Mouse (Mus musculus) liver, embryonic 14.5 days (tissue): ENCODE data around the gene Epm2a. TPM values are rescaled to one million over a fixed set of nuclear protein-coding genes. Genes with fewer than 3 reads are reported as not detected.
A peak's percentile ranks its signal among the peaks of the same experiment; 100 is the strongest.
"Not testable (repeated sequence)": the region's sequence is repeated elsewhere in the genome, so short reads cannot be mapped to it uniquely, and the experiment has no call there.

Experiments
- ATAC-seq: fragments of 200-750 bp; cut with Nextera tagmentation; 2 replicates; pipeline ENCODE4 v1.8.0; 2017; ENCODE audit warnings: moderate number of reproducible peaks, mild to moderate bottlenecking, moderate library complexity; ENCODE audit not compliant: insufficient read depth
- DNase-seq, 3 experiments: peaks; one replicate each; pipeline ENCODE4 v3.0.0-alpha.2; 2012 to 2013; ENCODE audit warnings: low read depth in 3 of 3, low spot score in 3 of 3
- H3K27ac ChIP-seq: fragments of 300-500 bp; sonication (generic); 2 replicates; pipeline ENCODE4 v1.5.1; 2014; ENCODE audit warnings: moderate library complexity, mild to moderate bottlenecking, control low read depth, inconsistent platforms
- H3K27me3 ChIP-seq: fragments of 300-500 bp; sonication (generic); 2 replicates; pipeline ENCODE4 v1.6.1; 2014; ENCODE audit warnings: mild to moderate bottlenecking, low read length, moderate library complexity; ENCODE audit not compliant: control insufficient read depth, insufficient read depth
- H3K36me3 ChIP-seq: fragments of 300-500 bp; sonication (generic); replicated peaks from 2 replicates; pipeline ENCODE4 v1.6.1; 2014; ENCODE audit warnings: low read depth; ENCODE audit not compliant: control insufficient read depth, insufficient read depth
- H3K4me1 ChIP-seq, 2 experiments: fragments of 200-500 bp in 1 of 2; fragments of 300-500 bp in 1 of 2; sonication (generic) in 1 of 2; replicated peaks; 2 replicates each; pipeline ENCODE4 v1.6.1; 2012 to 2014; ENCODE audit warnings: antibody characterized with exemption in 1 of 2, inconsistent platforms in 1 of 2, low read length in 1 of 2; ENCODE audit not compliant: control insufficient read depth in 2 of 2, insufficient read depth in 2 of 2
- H3K4me2 ChIP-seq: fragments of 300-500 bp; sonication (generic); 2 replicates; pipeline ENCODE4 v1.6.1; 2014; ENCODE audit warnings: low read depth, mild to moderate bottlenecking, control low read depth, moderate library complexity
- H3K4me3 ChIP-seq, 2 experiments: fragments of 200-500 bp in 1 of 2; fragments of 300-500 bp in 1 of 2; sonication (generic) in 1 of 2; 2 replicates each; pipeline ENCODE4 v1.5.1; 2012 to 2014; ENCODE audit warnings: low read depth in 2 of 2, low read length in 2 of 2, mild to moderate bottlenecking in 2 of 2, control low read depth in 1 of 2, inconsistent platforms in 1 of 2, moderate library complexity in 1 of 2; ENCODE audit not compliant: insufficient read depth in 1 of 2
- H3K9ac ChIP-seq: fragments of 300-500 bp; sonication (generic); replicated peaks from 2 replicates; pipeline ENCODE4 v1.6.1; 2014; ENCODE audit warnings: mild to moderate bottlenecking, control low read depth, moderate library complexity
- H3K9me3 ChIP-seq: fragments of 300-500 bp; sonication (generic); 2 replicates; pipeline ENCODE4 v1.6.1; 2016; ENCODE audit warnings: low read length, mixed read lengths; ENCODE audit not compliant: control insufficient read depth
- CTCF ChIP-seq: IDR thresholded peaks from 2 replicates; pipeline ENCODE4 v1.5.1; 2016; ENCODE audit warnings: antibody characterized with exemption, low read depth, control low read depth
- EP300 ChIP-seq: IDR thresholded peaks from 2 replicates; pipeline ENCODE4 v1.6.1; 2016; ENCODE audit warnings: antibody characterized with exemption, low read depth
- WGBS: fragments of 180-500 bp; shearing (Covaris S2); extraction: QIAGEN DNeasy Blood & Tissue Kit; methylation state at CpG from one replicate; pipeline ENCODE4 v1.1.7; 2014; ENCODE audit not compliant: insufficient replicate concordance; 5-methylcytosine and 5-hydroxymethylcytosine counted together
- polyA plus RNA-seq, 2 experiments: library from polyadenylated mRNA; depleted of rRNA in 1 of 2; stranded (reverse) in 1 of 2; unstranded in 1 of 2; fragments of >200 nt; fragmentation: Nextera tagmentation in 1 of 2; extraction: Ambion mirVana in 1 of 2; gene quantifications; 2 replicates each; pipeline versions ENCODE4 v1.2.1 to v1.2.3; 2012 to 2014

The Epm2a gene
- polyA plus RNA-seq, 2 experiments: 0.05 to 0.22 TPM

GRCm38 (mm10) chr10:11326526-11326925 lies 16.7 kb upstream of the Epm2a start:
- Histone ChIP-seq H3K4me2 (no peak overlapping the region), H3K27ac (no peak overlapping the region), H3K27me3 (no peaks in the 10 kb centered on the region), H3K36me3 (no peaks in the 10 kb centered on the region), H3K4me3 (no peak overlapping the region), H3K9me3 (no peaks in the 10 kb centered on the region), H3K9ac (no peak overlapping the region), H3K4me1 (peaks cover 26 to 28% of the 10 kb centered on the region in 2 experiments)
- 85% methylated on average over 3 of the region's 3 CpGs for WGBS
- ATAC-seq (no peak), DNase-seq (no peak)
- TF ChIP-seq EP300: no peak
- peak; percentile 66 for TF ChIP-seq CTCF

GRCm38 (mm10) chr10:11344536-11345468 lies 1.6 kb downstream of the Epm2a start:
- DNase-seq (no peak), ATAC-seq (no peak)
- TF ChIP-seq CTCF: no peak
- TF ChIP-seq EP300: no peak
- H3K4me3 ChIP-seq: no peak overlapping the region
- no peaks in the 10 kb centered on the region for H3K36me3 ChIP-seq
- H3K27me3 ChIP-seq: no peaks in the 10 kb centered on the region
- no peak overlapping the region for H3K9ac ChIP-seq
- no peaks in the 10 kb centered on the region for H3K9me3 ChIP-seq
- whole genome bisulfite sequencing: 55% methylated on average over 18 of the region's 18 CpGs
- H3K4me2 ChIP-seq: peak overlapping the region; percentile 81
- no peak overlapping the region for H3K27ac ChIP-seq
- H3K4me1 ChIP-seq: peaks cover 0 to 3% of the 10 kb centered on the region in 2 experiments; a peak in 1 of 4 replicates

GRCm38 (mm10) chr10:11350243-11350974 lies 7.2 kb downstream of the Epm2a start:
- not testable (repeated sequence) for H3K4me2 ChIP-seq, H3K4me1 ChIP-seq, H3K9me3 ChIP-seq, H3K27ac ChIP-seq, H3K36me3 ChIP-seq, H3K4me3 ChIP-seq, H3K9ac ChIP-seq, H3K27me3 ChIP-seq
- peak; percentile 46; the same call in 1 of the 2 replicates for TF ChIP-seq EP300
- WGBS: 37% methylated on average over 3 of the region's 3 CpGs
- ATAC-seq (peak; percentile 72), DNase-seq (peak in 1 of 3 experiments; percentile 14)

GRCm38 (mm10) chr10:11354609-11355008 lies 11.4 kb downstream of the Epm2a start:
- TF ChIP-seq EP300: no peak
- no peak for TF ChIP-seq CTCF
- no peaks in the 10 kb centered on the region for H3K36me3 ChIP-seq
- no peak overlapping the region for H3K27ac ChIP-seq
- H3K4me1 ChIP-seq: peaks cover 0 to 4% of the 10 kb centered on the region in 2 experiments; a peak in 1 of 4 replicates
- H3K4me3 ChIP-seq: no peak overlapping the region
- H3K9ac ChIP-seq: no peak overlapping the region
- ATAC-seq (no peak), DNase-seq (no peak)
- no peaks in the 10 kb centered on the region for H3K9me3 ChIP-seq
- no peaks in the 10 kb centered on the region for H3K27me3 ChIP-seq
- WGBS: 45% methylated on average over 7 of the region's 8 CpGs
- no peak overlapping the region for H3K4me2 ChIP-seq
